Mouse (Mus musculus) CH12.LX (cell line): ENCODE results near the gene Gm26566. TPM values are rescaled to one million over a fixed set of nuclear protein-coding genes. Genes with fewer than 3 reads are reported as not detected.
A peak's percentile ranks its signal among the peaks of the same experiment; 100 is the strongest.

Experiments
- DNase-seq: peaks from one replicate; pipeline ENCODE4 v3.0.0-alpha.2; 2013; ENCODE audit errors: extremely low read depth
- H3K27ac ChIP-seq: 2 replicates; pipeline ENCODE4 v1.5.1; 2012; ENCODE audit warnings: low read depth, mild to moderate bottlenecking, control low read depth, moderate library complexity; ENCODE audit not compliant: insufficient read depth
- H3K27me3 ChIP-seq: replicated peaks from 2 replicates; pipeline ENCODE3; 2012; ENCODE audit warnings: inconsistent platforms
- H3K36me3 ChIP-seq, 2 experiments: replicated peaks in 1 of 2; 2 replicates each; pipeline versions ENCODE3 to v1.6.1; 2012; ENCODE audit warnings: inconsistent platforms in 1 of 2, low read length in 1 of 2, mild to moderate bottlenecking in 1 of 2, mixed read lengths in 1 of 2, moderate library complexity in 1 of 2; ENCODE audit not compliant: control insufficient read depth in 1 of 2, insufficient read depth in 1 of 2
- H3K4me1 ChIP-seq, 2 experiments: 2 replicates each; pipeline ENCODE4 v1.6.1; 2012; ENCODE audit warnings: inconsistent platforms in 1 of 2, moderate library complexity in 1 of 2; ENCODE audit not compliant: insufficient read depth in 2 of 2, control insufficient read depth in 1 of 2
- H3K4me2 ChIP-seq: 2 replicates; pipeline ENCODE4 v1.6.1; 2012; ENCODE audit warnings: low read depth, mild to moderate bottlenecking, control low read depth; ENCODE audit not compliant: poor library complexity, insufficient read depth, severe bottlenecking
- H3K4me3 ChIP-seq, 3 experiments: fragments of 150-350 bp in 1 of 3; sonication (generic) in 1 of 3; replicated peaks in 1 of 3; 2 replicates each; pipeline versions ENCODE3 to v1.5.1; 2011 to 2012; ENCODE audit warnings: low read depth in 2 of 3, low read length in 2 of 3, mild to moderate bottlenecking in 2 of 3, moderate library complexity in 2 of 3, control low read depth in 1 of 3, improper control_type of control experiment in 1 of 3, inconsistent platforms in 1 of 3, mixed read lengths in 1 of 3; ENCODE audit not compliant: poor library complexity in 1 of 3
- H3K79me2 ChIP-seq: replicated peaks from 2 replicates; pipeline ENCODE4 v1.6.1; 2012; ENCODE audit warnings: mild to moderate bottlenecking, moderate library complexity; ENCODE audit not compliant: control insufficient read depth, poor library complexity, insufficient read depth, severe bottlenecking; ENCODE audit errors: extremely low read depth
- H3K9ac ChIP-seq: 2 replicates; pipeline ENCODE4 v1.6.1; 2012; ENCODE audit warnings: low read depth, mild to moderate bottlenecking, control low read depth, moderate library complexity; ENCODE audit not compliant: insufficient read depth
- H3K9me3 ChIP-seq: replicated peaks from 2 replicates; pipeline ENCODE3; 2012; ENCODE audit warnings: low read length, inconsistent platforms, mixed read lengths
- CHD1 ChIP-seq: IDR thresholded peaks from 2 replicates; pipeline ENCODE4 v1.6.1; 2012; ENCODE audit warnings: low read depth, low read length, improper control_type of control experiment, inconsistent platforms
- CHD2 ChIP-seq: IDR thresholded peaks from 2 replicates; pipeline ENCODE4 v1.6.1; 2011; ENCODE audit warnings: low read length, improper control_type of control experiment
- CTCF ChIP-seq, 2 experiments: IDR thresholded peaks in 1 of 2; conservative IDR thresholded peaks in 1 of 2; 2 replicates each; pipeline ENCODE4 v1.5.1; 2011 to 2012; ENCODE audit warnings: low read depth in 2 of 2, low read length in 2 of 2, improper control_type of control experiment in 1 of 2, inconsistent platforms in 1 of 2, mild to moderate bottlenecking in 1 of 2, moderate library complexity in 1 of 2
- ELF1 ChIP-seq: IDR thresholded peaks from 2 replicates; pipeline ENCODE4 v1.6.1; 2014; ENCODE audit warnings: low read depth, mild to moderate bottlenecking, inconsistent platforms, low read length, improper control_type of control experiment
- EP300 ChIP-seq: IDR thresholded peaks from 2 replicates; pipeline ENCODE4 v1.6.1; 2011; ENCODE audit warnings: low read length, improper control_type of control experiment
- ETS1 ChIP-seq: conservative IDR thresholded peaks from 2 replicates; pipeline ENCODE4 v1.6.1; 2012; ENCODE audit warnings: low read depth, mild to moderate bottlenecking, inconsistent platforms, low read length, improper control_type of control experiment, moderate library complexity
- IRF4 ChIP-seq: IDR thresholded peaks from 2 replicates; pipeline ENCODE4 v1.6.1; 2014; ENCODE audit warnings: low read depth, mild to moderate bottlenecking, inconsistent platforms, low read length, improper control_type of control experiment
- JUN ChIP-seq: IDR thresholded peaks from 2 replicates; pipeline ENCODE4 v1.6.1; 2011; ENCODE audit warnings: low read depth, mild to moderate bottlenecking, low read length, improper control_type of control experiment, moderate library complexity; ENCODE audit not compliant: insufficient read depth
- JUND ChIP-seq: conservative IDR thresholded peaks from 2 replicates; pipeline ENCODE4 v1.6.1; 2011; ENCODE audit warnings: low read depth, low read length, improper control_type of control experiment
- MAFK ChIP-seq: IDR thresholded peaks from 2 replicates; pipeline ENCODE4 v1.6.1; 2011; ENCODE audit warnings: low read length, improper control_type of control experiment; ENCODE audit not compliant: insufficient replicate concordance
- MAZ ChIP-seq: IDR thresholded peaks from 2 replicates; pipeline ENCODE4 v1.6.1; 2012; ENCODE audit warnings: low read depth, mild to moderate bottlenecking, inconsistent platforms, low read length, improper control_type of control experiment, moderate library complexity
- MEF2A ChIP-seq: IDR thresholded peaks from 2 replicates; pipeline ENCODE4 v1.6.1; 2014; ENCODE audit warnings: low read depth, mild to moderate bottlenecking, inconsistent platforms, low read length, improper control_type of control experiment, borderline replicate concordance
- MYC ChIP-seq: IDR thresholded peaks from 2 replicates; pipeline ENCODE4 v1.6.1; 2011; ENCODE audit warnings: low read depth, mild to moderate bottlenecking, improper control_type of control experiment, low read length
- NRF1 ChIP-seq: IDR thresholded peaks from 2 replicates; pipeline ENCODE4 v1.6.1; 2014; ENCODE audit warnings: low read depth, mild to moderate bottlenecking, inconsistent platforms, low read length, improper control_type of control experiment, moderate library complexity
- RAD21 ChIP-seq: IDR thresholded peaks from 2 replicates; pipeline ENCODE4 v1.6.1; 2011; ENCODE audit warnings: low read depth, mild to moderate bottlenecking, low read length, improper control_type of control experiment, moderate library complexity
- RCOR1 ChIP-seq: conservative IDR thresholded peaks from 2 replicates; pipeline ENCODE4 v1.6.1; 2012; ENCODE audit warnings: low read depth, mild to moderate bottlenecking, inconsistent platforms, low read length, improper control_type of control experiment
- SIN3A ChIP-seq: IDR thresholded peaks from 2 replicates; pipeline ENCODE4 v1.6.1; 2012; ENCODE audit warnings: low read length, improper control_type of control experiment, inconsistent platforms
- SMC3 ChIP-seq: IDR thresholded peaks from 2 replicates; pipeline ENCODE4 v1.6.1; 2011; ENCODE audit warnings: low read depth, low read length, improper control_type of control experiment
- TCF12 ChIP-seq: IDR thresholded peaks from 2 replicates; pipeline ENCODE4 v1.6.1; 2014; ENCODE audit warnings: low read depth, mild to moderate bottlenecking, inconsistent platforms, low read length, improper control_type of control experiment
- USF1 ChIP-seq: IDR thresholded peaks from 2 replicates; pipeline ENCODE4 v1.6.1; 2014; ENCODE audit warnings: low read depth, mild to moderate bottlenecking, inconsistent platforms, low read length, improper control_type of control experiment
- ZC3H11A ChIP-seq: IDR thresholded peaks from 2 replicates; pipeline ENCODE4 v1.6.1; 2012; ENCODE audit warnings: low read depth, mild to moderate bottlenecking, inconsistent platforms, low read length, improper control_type of control experiment
- ZKSCAN1 ChIP-seq: IDR thresholded peaks from 2 replicates; pipeline ENCODE4 v1.6.1; 2012; ENCODE audit warnings: low read depth, inconsistent platforms, low read length, improper control_type of control experiment, borderline replicate concordance
- ZMIZ1 ChIP-seq: IDR thresholded peaks from 2 replicates; pipeline ENCODE4 v1.6.1; 2012; ENCODE audit warnings: low read depth, mild to moderate bottlenecking, inconsistent platforms, low read length, improper control_type of control experiment
- ZNF384 ChIP-seq: IDR thresholded peaks from 2 replicates; pipeline ENCODE4 v1.6.1; 2012; ENCODE audit warnings: low read depth, low read length, improper control_type of control experiment, inconsistent platforms
- dilution Hi-C: fragments of 300-500 bp; cut with MboI; formaldehyde crosslinking; loops from 2 replicates; pipeline ENCODE4 v1.14.3; 2020; ENCODE audit warnings: low sequenced_read_pairs; ENCODE audit not compliant: extremely low pct_unique_long_range_greater_than_20kb, extremely low pct_ligation_motif_present
- in situ Hi-C: fragments of 300-500 bp; cut with MboI; formaldehyde crosslinking; loops from 3 replicates; pipeline ENCODE4 v1.14.3; 2019; ENCODE audit warnings: low sequenced_read_pairs, low pct_ligation_motif_present, low pct_unique_long_range_greater_than_20kb, mixed read lengths
- polyA plus RNA-seq: library from polyadenylated mRNA; unstranded; fragments of >175 nt; gene quantifications from 2 replicates; pipeline ENCODE4 v1.2.1, GENCODE M21; 2012; ENCODE audit warnings: low read depth; ENCODE audit not compliant: insufficient read length
- total RNA-seq, 2 experiments: library from RNA; depleted of rRNA; stranded (reverse); fragments of 300-350 nt in 1 of 2; fragments of >200 nt in 1 of 2; gene quantifications; 2 replicates each; pipeline ENCODE4 v1.2.3; 2012 to 2014

Gene Gm26566
- total and polyA plus RNA-seq, 3 experiments = 0.49 to 11.9 TPM; not detected in 1

DNA sequence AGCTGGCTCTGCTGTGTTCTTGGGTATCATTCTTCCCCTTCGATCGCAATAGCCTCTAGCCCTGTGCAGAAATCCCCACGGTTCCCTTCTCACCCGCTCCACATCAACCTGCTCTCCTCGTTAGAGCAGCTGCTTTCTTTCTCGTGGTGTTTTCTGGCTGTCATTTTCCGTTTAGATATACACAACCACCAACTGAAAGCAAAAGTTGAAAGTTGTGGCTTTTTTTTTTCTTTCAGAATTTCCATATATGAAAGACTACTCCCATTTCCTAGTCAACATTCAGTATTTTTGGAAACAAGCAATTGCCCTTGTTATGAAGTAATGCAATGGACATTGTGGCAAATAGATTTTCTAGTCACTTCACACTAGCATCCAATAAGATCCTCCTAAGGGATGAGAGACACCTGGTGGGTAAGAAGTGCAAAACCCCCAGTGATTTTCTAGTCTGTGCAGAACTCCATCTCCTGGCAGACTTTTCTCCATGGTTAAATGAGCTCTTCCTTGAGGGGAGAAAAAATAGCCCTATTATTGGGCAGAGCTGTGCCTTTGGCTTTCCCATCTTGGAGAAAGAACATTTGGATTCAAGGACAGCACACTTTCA is 21.3 kb downstream of the Gm26566 start:
- Histone ChIP-seq H3K4me3 (no peak overlapping the region), H3K36me3 (no peaks in the 10 kb centered on the region), H3K79me2 (no peaks in the 10 kb centered on the region), H3K9me3 (no peaks in the 10 kb centered on the region), H3K9ac (peak overlapping the region; percentile 39; the same call in 1 of the 2 replicates), H3K4me1 (peaks cover 7% of the 10 kb centered on the region in 2 experiments), H3K27me3 (peaks cover 58% of the 10 kb centered on the region), H3K4me2 (peak overlapping the region; percentile 86; the same call in 1 of the 2 replicates), H3K27ac (no peak overlapping the region)
- TF ChIP-seq IRF4 (peak; percentile 52), JUND (no peak), MAFK (no peak), MEF2A (no peak), CHD2 (0 out of 2 replicates have a peak, but pooled peaks have one; percentile 17), ETS1 (0 out of 2 replicates have a peak, but pooled peaks have one; percentile 28), RCOR1 (no peak), MAZ (0 out of 2 replicates have a peak, but pooled peaks have one; percentile 23), ZNF384 (peak; percentile 87), TCF12 (0 out of 2 replicates have a peak, but pooled peaks have one; percentile 4), NRF1 (no peak), ZKSCAN1 (no peak), SMC3 (peak; percentile 57), ELF1 (no peak), EP300 (no peak; the same call in 1 of the 2 replicates), ZMIZ1 (no peak), RAD21 (peak; percentile 40), CHD1 (no peak), USF1 (no peak), CTCF (conservative IDR thresholded peaks at IDR 0.05 in 1 of 2, IDR thresholded peaks at IDR 0.05 in 1 of 2; ENCODE audit: low read depth in 2 of 2, low read length in 2 of 2) (peak in 1 of 2 experiments; percentile 72; a peak in 2 of 4 replicates), SIN3A (no peak; the same call in 1 of the 2 replicates), JUN (no peak), ZC3H11A (no peak), MYC (no peak)
- DNase-seq = no peak
- in situ Hi-C loops (no loop called here), dilution Hi-C loops (no loop called here)
